Mouse (Mus musculus) megakaryocyte, embryonic 14.5 days (primary cell): ENCODE measurements around the gene Hist1h3b.

Source experiments
- FLI1 ChIP-seq: IDR thresholded peaks from 2 replicates; pipeline ENCODE4 v1.6.1; 2012; ENCODE audit warnings: low read length, inconsistent platforms, mixed read lengths
- GATA1 ChIP-seq: IDR thresholded peaks from 3 replicates; pipeline ENCODE4 v1.6.1; 2012; ENCODE audit warnings: mixed read lengths, low read length, inconsistent platforms, borderline replicate concordance

GRCm38 (mm10) chr13:23737091-23737490 lies 15.0 kb upstream of the Hist1h3b start:
- TF ChIP-seq GATA1: no peak
- TF ChIP-seq FLI1: no peak
